Mouse (Mus musculus): ENCODE data around the gene Plcxd2.

Gene Plcxd2

GRCm38 (mm10) chr16:45986236-45986635, 23.8 kb downstream of the Plcxd2 start:
- no peak for DNase-seq (ENCODE audit: low read depth)

- DNase-seq (ENCODE audit: low read depth): no peak
These were observed 25.1 kb downstream of the Plcxd2 start for GRCm38 (mm10) chr16:45984610-45985606.

- DNase-seq (ENCODE audit: low read depth): no peak
These were observed 33.8 kb downstream of the Plcxd2 start for GRCm38 (mm10) chr16:45976251-45976650.

GRCm38 (mm10) chr16:45973959-45974686, 35.9 kb downstream of the Plcxd2 start:
- no peak for DNase-seq (ENCODE audit: low read depth)

- DNase-seq (ENCODE audit: low read depth): no peak
These were observed 39.8 kb downstream of the Plcxd2 start for GRCm38 (mm10) chr16:45970187-45970586.

- DNase-seq (ENCODE audit: low read depth): peak; percentile 68
These were observed 41.3 kb downstream of the Plcxd2 start for GRCm38 (mm10) chr16:45968716-45969115.

GRCm38 (mm10) chr16:45967471-45967870, 42.5 kb downstream of the Plcxd2 start:
- peak; percentile 49 for DNase-seq (ENCODE audit: low read depth)

- no peak for DNase-seq (ENCODE audit: low read depth)
These were observed 43.4 kb downstream of the Plcxd2 start for GRCm38 (mm10) chr16:45966604-45967003.

- DNase-seq (ENCODE audit: low read depth): no peak
These were observed 45.2 kb downstream of the Plcxd2 start for GRCm38 (mm10) chr16:45964777-45965176.

GRCm38 (mm10) chr16:45963837-45964236, 46.2 kb downstream of the Plcxd2 start:
- no peak for DNase-seq (ENCODE audit: low read depth)

GRCm38 (mm10) chr16:45963088-45963487, 46.9 kb downstream of the Plcxd2 start:
- DNase-seq (ENCODE audit: low read depth): no peak

- DNase-seq (ENCODE audit: low read depth): no peak
These were observed 49.0 kb downstream of the Plcxd2 start for GRCm38 (mm10) chr16:45960978-45961377.

- DNase-seq (ENCODE audit: low read depth): no peak
These were observed 53.5 kb downstream of the Plcxd2 start for GRCm38 (mm10) chr16:45956390-45956950.

GRCm38 (mm10) chr16:45953394-45953793, 56.6 kb downstream of the Plcxd2 start, which contains the start of gene Phldb2:
Gene Phldb2, minus strand, starts transcription at chr16:45953598.
- no peak for DNase-seq (ENCODE audit: low read depth)

GRCm38 (mm10) chr16:45952501-45952900, 57.5 kb downstream of the Plcxd2 start:
- DNase-seq (ENCODE audit: low read depth): no peak

GRCm38 (mm10) chr16:45952035-45952434, 58.0 kb downstream of the Plcxd2 start:
- no peak for DNase-seq (ENCODE audit: low read depth)

- DNase-seq (ENCODE audit: low read depth): no peak
These were observed 63.7 kb downstream of the Plcxd2 start for GRCm38 (mm10) chr16:45946335-45946734.

GRCm38 (mm10) chr16:45945649-45946048, 64.4 kb downstream of the Plcxd2 start:
- DNase-seq (ENCODE audit: low read depth): no peak

- no peak for DNase-seq (ENCODE audit: low read depth)
These were observed 64.8 kb downstream of the Plcxd2 start for GRCm38 (mm10) chr16:45945174-45945631.

- DNase-seq (ENCODE audit: low read depth): no peak
These were observed 67.7 kb downstream of the Plcxd2 start for GRCm38 (mm10) chr16:45942169-45942891.

GRCm38 (mm10) chr16:45940701-45941100, 69.3 kb downstream of the Plcxd2 start:
- DNase-seq (ENCODE audit: low read depth): no peak

- DNase-seq (ENCODE audit: low read depth): no peak
These were observed 70.6 kb downstream of the Plcxd2 start for GRCm38 (mm10) chr16:45939436-45939835.

Data from fibroblast of lung, adult 2 months (primary cell).